Mouse (Mus musculus): Measurements from ENCODE around the gene Cyp2a5. TPM values are rescaled to one million over a fixed set of nuclear protein-coding genes. Genes with fewer than 3 reads are reported as not detected.
"Not testable (repeated sequence)": the region's sequence is repeated elsewhere in the genome, so short reads cannot be mapped to it uniquely, and the experiment has no call there.

Gene Cyp2a5
- not detected for polyA plus RNA-seq (2012; fragmentation: generic; extraction: Trizol)
- long read RNA-seq, experiment 1, result 0 reads
- long read RNA-seq, experiment 2, result 0 reads

DNA sequence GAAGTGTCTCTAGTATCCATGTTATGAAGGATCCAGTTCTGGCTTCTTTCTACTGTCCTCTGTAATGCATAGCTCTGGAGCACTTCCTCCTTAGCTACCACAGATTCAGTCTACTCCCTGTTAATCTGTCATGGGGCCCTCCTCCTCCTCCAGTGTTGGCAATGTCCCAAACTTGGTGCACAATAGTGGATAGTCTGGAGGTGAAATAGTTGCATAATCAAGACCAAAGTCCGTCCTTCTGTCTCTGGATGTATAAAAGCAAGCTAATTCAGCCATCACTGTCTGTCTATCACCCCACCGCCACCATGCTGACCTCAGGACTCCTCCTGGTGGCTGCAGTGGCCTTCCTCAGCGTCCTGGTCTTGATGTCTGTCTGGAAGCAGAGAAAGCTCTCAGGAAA, at the start of gene Cyp2a5:
Gene Cyp2a5, plus strand, starts transcription at position 247 of the 400 bp plus-strand sequence.
- H3K27me3 ChIP-seq (ENCODE audit: control insufficient read depth, insufficient read depth, insufficient read length); H3K79me2 ChIP-seq (ENCODE audit: control insufficient read depth, insufficient read depth); H3K4me3 ChIP-seq (ENCODE audit: insufficient read depth, poor library complexity, severe bottlenecking); H3ac ChIP-seq (ENCODE audit: control insufficient read depth, insufficient read length, low read depth); H3K79me3 ChIP-seq (ENCODE audit: low read depth); H3K36me3 ChIP-seq (ENCODE audit: control insufficient read depth, insufficient read depth): not testable (repeated sequence)

DNA sequence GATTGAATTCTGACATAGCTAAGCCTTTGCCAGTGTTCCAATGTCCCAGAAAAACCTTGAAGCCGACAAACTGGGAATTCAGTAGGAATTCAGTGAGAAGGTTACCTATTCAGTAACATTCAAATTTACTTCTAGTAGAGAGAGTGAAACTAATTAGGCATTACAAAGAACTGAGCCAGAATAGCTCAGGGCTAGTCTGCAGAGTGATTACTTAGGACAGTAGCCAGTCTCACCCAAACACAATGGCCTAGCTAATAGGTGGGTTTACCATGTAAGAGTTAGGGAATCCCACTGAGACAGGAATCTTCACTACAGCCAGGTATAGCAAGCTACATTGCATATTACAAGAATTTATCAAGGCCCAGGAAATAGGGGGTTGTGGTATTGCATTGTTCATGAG, 49.1 kb upstream of the Cyp2a5 start:
- H3K36me3 ChIP-seq (ENCODE audit: control insufficient read depth, insufficient read depth); H3ac ChIP-seq (ENCODE audit: control insufficient read depth, insufficient read length, low read depth); H3K79me2 ChIP-seq (ENCODE audit: control insufficient read depth, insufficient read depth); H3K27me3 ChIP-seq (ENCODE audit: control insufficient read depth, insufficient read depth, insufficient read length); H3K79me3 ChIP-seq (ENCODE audit: low read depth); H3K4me3 ChIP-seq (ENCODE audit: insufficient read depth, poor library complexity, severe bottlenecking): not testable (repeated sequence)

DNA sequence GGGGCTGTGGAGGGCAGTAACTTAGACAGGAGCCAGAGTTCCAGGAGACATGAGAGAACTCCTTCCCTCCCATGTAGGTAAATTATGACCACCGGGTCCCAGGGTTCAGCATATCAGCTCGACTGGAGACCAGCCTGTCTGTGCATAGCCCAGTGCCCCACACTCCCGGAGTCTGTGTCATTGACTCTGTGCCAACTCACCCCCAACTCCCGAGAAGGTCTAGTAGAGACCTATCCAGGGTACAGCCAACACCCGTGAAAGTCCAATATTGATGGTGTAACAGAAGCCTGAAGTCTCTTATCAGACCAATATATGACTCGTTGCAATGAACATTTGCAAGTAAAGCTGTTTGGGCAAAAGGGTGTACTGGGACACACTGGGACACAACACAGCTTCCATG, 45.1 kb upstream of the Cyp2a5 start:
- H3K27me3 ChIP-seq (ENCODE audit: control insufficient read depth, insufficient read depth, insufficient read length), result no peaks in the 10 kb centered on the region
- no peak overlapping the region for H3ac ChIP-seq (ENCODE audit: control insufficient read depth, insufficient read length, low read depth)
- TF ChIP-seq CEBPB (IDR thresholded peaks at IDR 0.05; ENCODE audit: low read depth), result no peak
- no peak for TF ChIP-seq CTCF (IDR thresholded peaks at IDR 0.05; ENCODE audit: control insufficient read depth, insufficient read depth, insufficient read length)
- TF ChIP-seq USF1 (IDR thresholded peaks at IDR 0.05; ENCODE audit: low read depth), result no peak
- no peak for TF ChIP-seq FOSL1 (IDR thresholded peaks at IDR 0.05; ENCODE audit: insufficient read depth, low read length, poor library complexity, severe bottlenecking)
- TF ChIP-seq MAX (IDR thresholded peaks at IDR 0.05), result no peak
- no peak for TF ChIP-seq MYOG (IDR thresholded peaks at IDR 0.05; ENCODE audit: control insufficient read depth, extremely low read depth, insufficient read length)
- no peak for TF ChIP-seq MYOD1 (IDR thresholded peaks at IDR 0.05; ENCODE audit: control insufficient read depth, insufficient read length, low read depth)
- H3K79me3 ChIP-seq (ENCODE audit: low read depth), result no peaks in the 10 kb centered on the region
- no peak overlapping the region for H3K4me3 ChIP-seq (ENCODE audit: insufficient read depth, poor library complexity, severe bottlenecking)
- H3K79me2 ChIP-seq (ENCODE audit: control insufficient read depth, insufficient read depth), result no peaks in the 10 kb centered on the region
- H3K36me3 ChIP-seq (ENCODE audit: control insufficient read depth, insufficient read depth), result no peaks in the 10 kb centered on the region

GRCm38 (mm10) chr7:26800104-26800503, 35.0 kb upstream of the Cyp2a5 start:
- Histone ChIP-seq H3K4me3 (ENCODE audit: insufficient read depth, poor library complexity, severe bottlenecking) (no peak overlapping the region), H3K36me3 (ENCODE audit: control insufficient read depth, insufficient read depth) (no peaks in the 10 kb centered on the region), H3K79me3 (ENCODE audit: low read depth) (no peaks in the 10 kb centered on the region), H3ac (ENCODE audit: control insufficient read depth, insufficient read length, low read depth) (no peak overlapping the region), H3K79me2 (ENCODE audit: control insufficient read depth, insufficient read depth) (no peaks in the 10 kb centered on the region), H3K27me3 (ENCODE audit: control insufficient read depth, insufficient read depth, insufficient read length) (no peaks in the 10 kb centered on the region)
- TF ChIP-seq MYOD1 (IDR thresholded peaks at IDR 0.05; ENCODE audit: control insufficient read depth, insufficient read length, low read depth), result no peak
- peak; percentile 98 for TF ChIP-seq FOSL1 (IDR thresholded peaks at IDR 0.05; ENCODE audit: insufficient read depth, low read length, poor library complexity, severe bottlenecking)
- TF ChIP-seq USF1 (IDR thresholded peaks at IDR 0.05; ENCODE audit: low read depth), result peak; percentile 52

DNA sequence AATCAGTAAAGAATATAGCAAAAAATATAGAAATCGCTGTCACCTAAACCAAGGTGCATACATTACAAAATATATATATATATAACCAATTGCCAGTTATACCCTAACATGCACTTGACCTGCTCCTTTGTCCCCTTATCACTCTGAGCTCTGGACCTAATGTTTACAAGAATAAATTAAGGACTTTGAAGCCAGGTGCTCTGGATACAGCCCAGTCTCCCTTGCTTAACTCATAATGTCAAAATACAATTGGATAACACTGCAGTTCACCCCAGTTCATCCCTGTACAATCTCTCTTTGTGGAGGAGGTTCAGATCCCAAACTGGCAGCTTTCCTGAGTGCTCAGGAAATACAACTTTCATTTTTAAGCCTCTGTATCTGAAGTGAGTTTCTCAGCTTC, 34.1 kb upstream of the Cyp2a5 start:
- H3ac ChIP-seq (ENCODE audit: control insufficient read depth, insufficient read length, low read depth), result no peak overlapping the region
- no peaks in the 10 kb centered on the region for H3K36me3 ChIP-seq (ENCODE audit: control insufficient read depth, insufficient read depth)
- no peaks in the 10 kb centered on the region for H3K79me2 ChIP-seq (ENCODE audit: control insufficient read depth, insufficient read depth)
- no peak overlapping the region for H3K4me3 ChIP-seq (ENCODE audit: insufficient read depth, poor library complexity, severe bottlenecking)
- H3K79me3 ChIP-seq (ENCODE audit: low read depth), result no peaks in the 10 kb centered on the region
- TF ChIP-seq MYOG (IDR thresholded peaks at IDR 0.05; ENCODE audit: control insufficient read depth, extremely low read depth, insufficient read length) (no peak), CEBPB (IDR thresholded peaks at IDR 0.05; ENCODE audit: low read depth) (no peak), FOSL1 (IDR thresholded peaks at IDR 0.05; ENCODE audit: insufficient read depth, low read length, poor library complexity, severe bottlenecking) (no peak), USF1 (IDR thresholded peaks at IDR 0.05; ENCODE audit: low read depth) (no peak), CTCF (IDR thresholded peaks at IDR 0.05; ENCODE audit: control insufficient read depth, insufficient read depth, insufficient read length) (no peak), MYOD1 (IDR thresholded peaks at IDR 0.05; ENCODE audit: control insufficient read depth, insufficient read length, low read depth) (no peak), MAX (IDR thresholded peaks at IDR 0.05) (no peak)
- no peaks in the 10 kb centered on the region for H3K27me3 ChIP-seq (ENCODE audit: control insufficient read depth, insufficient read depth, insufficient read length)

DNA sequence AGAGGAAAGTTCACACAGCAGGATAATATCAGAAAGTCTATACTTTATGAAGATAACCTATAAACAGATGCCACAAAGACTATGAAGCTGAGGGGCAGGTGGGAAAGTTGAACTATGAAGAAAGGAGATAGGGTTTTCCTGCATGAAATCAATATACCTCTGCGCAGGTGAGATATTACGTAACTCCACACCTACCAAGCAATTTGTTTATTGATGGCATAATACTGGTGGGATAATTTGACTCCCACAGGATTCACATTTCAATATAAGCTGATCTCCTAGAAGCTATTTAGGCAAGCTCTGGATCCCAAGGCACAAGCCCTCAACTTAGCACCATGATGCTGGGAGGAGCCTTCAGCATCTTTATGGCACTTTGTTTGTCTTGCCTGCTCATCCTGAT, 26.5 kb upstream of the Cyp2a5 start, which contains the start of gene Cyp2g1:
Gene Cyp2g1, plus strand, starts transcription at position 301 of the 400 bp plus-strand sequence.
- H3K79me3 ChIP-seq (ENCODE audit: low read depth), result no peaks in the 10 kb centered on the region
- H3K36me3 ChIP-seq (ENCODE audit: control insufficient read depth, insufficient read depth), result no peaks in the 10 kb centered on the region
- no peak for TF ChIP-seq MYOD1 (IDR thresholded peaks at IDR 0.05; ENCODE audit: control insufficient read depth, insufficient read length, low read depth)
- TF ChIP-seq CTCF (IDR thresholded peaks at IDR 0.05; ENCODE audit: control insufficient read depth, insufficient read depth, insufficient read length), result no peak
- TF ChIP-seq USF1 (IDR thresholded peaks at IDR 0.05; ENCODE audit: low read depth), result no peak
- H3K4me3 ChIP-seq (ENCODE audit: insufficient read depth, poor library complexity, severe bottlenecking), result no peak within 1 kb of the TSS
- no peaks in the 10 kb centered on the region for H3K79me2 ChIP-seq (ENCODE audit: control insufficient read depth, insufficient read depth)
- no peak within 1 kb of the TSS for H3ac ChIP-seq (ENCODE audit: control insufficient read depth, insufficient read length, low read depth)
- H3K27me3 ChIP-seq (ENCODE audit: control insufficient read depth, insufficient read depth, insufficient read length), result no peaks in the 10 kb centered on the region

DNA sequence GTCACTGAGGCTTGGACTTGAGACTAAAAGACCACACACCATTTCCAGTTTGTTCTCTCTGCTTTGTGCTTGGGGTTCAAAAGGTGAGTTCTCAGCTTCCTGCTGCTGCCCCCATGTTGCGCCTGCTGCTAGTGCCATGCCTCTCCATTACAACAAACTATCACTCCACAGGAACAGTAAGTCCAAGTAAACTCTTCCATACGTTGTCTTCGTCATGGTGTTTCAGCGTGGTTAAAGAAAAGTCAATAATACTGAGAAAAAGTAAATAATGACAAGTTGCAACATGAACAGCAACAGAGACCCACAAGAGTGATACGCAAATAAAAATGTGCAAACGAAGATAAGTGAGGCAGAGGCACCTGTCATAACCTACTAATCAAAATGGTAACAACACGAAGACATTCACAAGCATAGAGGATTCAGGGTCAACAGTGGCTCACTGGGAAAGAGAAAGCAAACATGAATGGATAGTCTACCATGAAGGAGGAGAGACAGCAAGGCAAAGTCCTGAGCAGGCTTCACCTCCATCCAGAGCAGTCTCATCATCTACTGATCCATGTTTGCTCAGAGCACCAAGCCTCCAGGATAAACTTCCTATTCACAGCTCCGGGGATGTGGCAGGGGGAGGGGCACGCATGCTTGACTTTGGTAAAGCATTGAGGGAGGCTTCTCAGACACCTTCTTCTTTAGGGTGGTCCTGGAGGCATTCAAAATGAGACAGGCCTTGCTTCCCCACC, 3.4 kb upstream of the Cyp2a5 start:
- not testable (repeated sequence) for H3K4me3 ChIP-seq (ENCODE audit: insufficient read depth, poor library complexity, severe bottlenecking); H3K79me2 ChIP-seq (ENCODE audit: control insufficient read depth, insufficient read depth); H3K27me3 ChIP-seq (ENCODE audit: control insufficient read depth, insufficient read depth, insufficient read length); H3K79me3 ChIP-seq (ENCODE audit: low read depth); H3K36me3 ChIP-seq (ENCODE audit: control insufficient read depth, insufficient read depth); H3ac ChIP-seq (ENCODE audit: control insufficient read depth, insufficient read length, low read depth)

GRCm38 (mm10) chr7:26832668-26833067, 2.4 kb upstream of the Cyp2a5 start:
- not testable (repeated sequence) for H3K4me3 ChIP-seq (ENCODE audit: insufficient read depth, poor library complexity, severe bottlenecking); H3K36me3 ChIP-seq (ENCODE audit: control insufficient read depth, insufficient read depth); H3K27me3 ChIP-seq (ENCODE audit: control insufficient read depth, insufficient read depth, insufficient read length); H3K79me3 ChIP-seq (ENCODE audit: low read depth); H3ac ChIP-seq (ENCODE audit: control insufficient read depth, insufficient read length, low read depth); H3K79me2 ChIP-seq (ENCODE audit: control insufficient read depth, insufficient read depth)

GRCm38 (mm10) chr7:26843400-26843799, 8.3 kb downstream of the Cyp2a5 start:
- H3K79me2 ChIP-seq (ENCODE audit: control insufficient read depth, insufficient read depth); H3K4me3 ChIP-seq (ENCODE audit: insufficient read depth, poor library complexity, severe bottlenecking); H3K27me3 ChIP-seq (ENCODE audit: control insufficient read depth, insufficient read depth, insufficient read length); H3K36me3 ChIP-seq (ENCODE audit: control insufficient read depth, insufficient read depth); H3K79me3 ChIP-seq (ENCODE audit: low read depth); H3ac ChIP-seq (ENCODE audit: control insufficient read depth, insufficient read length, low read depth): not testable (repeated sequence)
